In genomic region chr5:144231410-144231809, GRCm38 (mm10) we compare ENCODE assay signal across 14 mouse cellular contexts. TPM values are rescaled to one million over a fixed set of nuclear protein-coding genes. Genes with fewer than 3 reads are reported as not detected.
DNase-seq lines count a peak whose midpoint lies in the region; ATAC-seq and TF ChIP-seq lines count a peak whose summit lies in the region.
"Had no signal": no experiment of that assay in that cellular context is flagged by ENCODE, and none has a peak within 500 bp of the region (broad histone marks: within the 10 kb centered on the region; RNA-seq: fewer than 3 reads in every experiment).

No protein-coding gene starts in this region.

- no peaks in the 10 kb centered on the region for H3K4me1 ChIP-seq in intestine, postnatal 0 days (replicated peaks; ENCODE audit: control insufficient read depth, insufficient read depth, low read length)
- H3K4me1 ChIP-seq in intestine, embryonic 15.5 days (replicated peaks): no peaks in the 10 kb centered on the region
- peaks cover 8% of the 10 kb centered on the region for H3K4me1 ChIP-seq in E14TG2a.4 (replicated peaks; ENCODE audit: low read depth, low read length)
- H3K4me1 ChIP-seq in embryonic facial prominence, embryonic 10.5 days: no peaks in the 10 kb centered on the region
- H3K4me1 ChIP-seq: embryonic facial prominence, embryonic 13.5 days had no signal

- no peaks in the 10 kb centered on the region for H3K27me3 ChIP-seq in intestine, postnatal 0 days (replicated peaks; ENCODE audit: control insufficient read depth, insufficient read depth, low read length)
- H3K27me3 ChIP-seq in intestine, embryonic 15.5 days (replicated peaks): no peaks in the 10 kb centered on the region
- no peaks in the 10 kb centered on the region for H3K27me3 ChIP-seq in E14TG2a.4 (ENCODE audit: insufficient read depth, low read length)
- H3K27me3 ChIP-seq in embryonic facial prominence, embryonic 10.5 days (replicated peaks; ENCODE audit: low read depth, poor library complexity, severe bottlenecking): no peaks in the 10 kb centered on the region
- H3K27me3 ChIP-seq: embryonic facial prominence, embryonic 13.5 days had no signal

- ATAC-seq in intestine, postnatal 0 days: no peak
- ATAC-seq in intestine, embryonic 15.5 days: no peak

- peak; percentile 64 for DNase-seq in 3T3-L1 (ENCODE audit: low read depth, low spot score)
- DNase-seq in induced T-regulatory cell, adult 2 months (ENCODE audit: low read depth): peak; percentile 69
- DNase-seq in embryonic facial prominence, embryonic 10.5 days (ENCODE audit: low spot score): no peak
- DNase-seq in right cerebral cortex, postnatal 36 days (ENCODE audit: low spot score in 2 of 2): no peak
- DNase-seq in urinary bladder, postnatal 4 days (ENCODE audit: low spot score in 2 of 2): no peak
- DNase-seq: adrenal gland, adult 2 months; heart, postnatal 36 days; kidney, postnatal 25 days; right cerebral cortex, postnatal 14 days had no signal

- peak; percentile 74 for TF ChIP-seq CTCF in intestine, postnatal 0 days (IDR thresholded peaks at IDR 0.05; ENCODE audit: low read depth)
- TF ChIP-seq CTCF in E14TG2a.4 (conservative IDR thresholded peaks at IDR 0.05; ENCODE audit: low read length): 0 out of 2 replicates have a peak, but pooled peaks have one; percentile 6

- H3K9me3 ChIP-seq in intestine, postnatal 0 days (ENCODE audit: control insufficient read depth): no peaks in the 10 kb centered on the region
- no peaks in the 10 kb centered on the region for H3K9me3 ChIP-seq in intestine, embryonic 15.5 days
- peaks cover 31% of the 10 kb centered on the region for H3K9me3 ChIP-seq in E14TG2a.4 (ENCODE audit: low read length)
- H3K9me3 ChIP-seq in embryonic facial prominence, embryonic 10.5 days: peaks cover 3% of the 10 kb centered on the region; the same call in 1 of the 2 replicates
- H3K9me3 ChIP-seq: embryonic facial prominence, embryonic 13.5 days; G1E had no signal

- 80% methylated on average over 1 of the region's 1 CpGs for WGBS in intestine, postnatal 0 days
- 71% methylated on average over 1 of the region's 1 CpGs for WGBS in intestine, embryonic 15.5 days
- WGBS in embryonic facial prominence, embryonic 10.5 days: 59% methylated on average over 1 of the region's 1 CpGs

- no peak overlapping the region for H3K27ac ChIP-seq in intestine, postnatal 0 days (ENCODE audit: low read depth, low read length)
- H3K27ac ChIP-seq in intestine, embryonic 15.5 days: no peak overlapping the region
- H3K27ac ChIP-seq in embryonic facial prominence, embryonic 10.5 days (replicated peaks): no peak overlapping the region
- H3K27ac ChIP-seq: embryonic facial prominence, embryonic 13.5 days had no signal

- H3K4me3 ChIP-seq in intestine, postnatal 0 days (ENCODE audit: low read depth, low read length): no peak overlapping the region
- no peak overlapping the region for H3K4me3 ChIP-seq in intestine, embryonic 15.5 days (replicated peaks)
- no peak overlapping the region for H3K4me3 ChIP-seq in E14TG2a.4 (replicated peaks; ENCODE audit: low read length)
- H3K4me3 ChIP-seq in embryonic facial prominence, embryonic 10.5 days: no peak overlapping the region
- H3K4me3 ChIP-seq: embryonic facial prominence, embryonic 13.5 days had no signal

- no peak overlapping the region for H3K9ac ChIP-seq in intestine, postnatal 0 days (ENCODE audit: low read depth, low read length)
- no peak overlapping the region for H3K9ac ChIP-seq in intestine, embryonic 15.5 days
- H3K9ac ChIP-seq: embryonic facial prominence, embryonic 13.5 days had no signal

- H3K36me3 ChIP-seq in intestine, postnatal 0 days (ENCODE audit: control insufficient read depth, insufficient read depth): no peaks in the 10 kb centered on the region
- H3K36me3 ChIP-seq in intestine, embryonic 15.5 days: no peaks in the 10 kb centered on the region
- no peaks in the 10 kb centered on the region for H3K36me3 ChIP-seq in E14TG2a.4 (ENCODE audit: insufficient read depth, low read length)
- no peaks in the 10 kb centered on the region for H3K36me3 ChIP-seq in embryonic facial prominence, embryonic 10.5 days (replicated peaks)
- H3K36me3 ChIP-seq: embryonic facial prominence, embryonic 13.5 days; G1E had no signal

- H3K4me2 ChIP-seq in intestine, postnatal 0 days (replicated peaks; ENCODE audit: low read depth): no peak overlapping the region
- no peak overlapping the region for H3K4me2 ChIP-seq in intestine, embryonic 15.5 days (replicated peaks)
- H3K4me2 ChIP-seq: embryonic facial prominence, embryonic 13.5 days had no signal

RNA-seq across cellular contexts. Expression of gene Tecpr1, which starts 8.0 kb away (rescaled TPM):
- 10.7 and 12.5 TPM in 2 replicates for polyA plus RNA-seq in intestine, postnatal 0 days (2015; fragmentation: Nextera tagmentation; extraction: Ambion mirVana)
- 17.3 and 19.9 TPM in 2 replicates for polyA plus RNA-seq in intestine, embryonic 15.5 days (2015; fragmentation: Nextera tagmentation; extraction: Ambion mirVana)
- polyA plus RNA-seq in embryonic facial prominence, embryonic 10.5 days (2016; fragmentation: Nextera tagmentation; extraction: Ambion mirVana): 19.3 and 21.1 TPM in 2 replicates

RNA-seq across cellular contexts. Expression of gene Bri3, which starts 12.8 kb away (rescaled TPM):
- 313 and 341 TPM in 2 replicates for polyA plus RNA-seq in intestine, postnatal 0 days (2015; fragmentation: Nextera tagmentation; extraction: Ambion mirVana)
- 130 and 133 TPM in 2 replicates for polyA plus RNA-seq in intestine, embryonic 15.5 days (2015; fragmentation: Nextera tagmentation; extraction: Ambion mirVana)
- polyA plus RNA-seq in embryonic facial prominence, embryonic 10.5 days (2016; fragmentation: Nextera tagmentation; extraction: Ambion mirVana): 119 and 124 TPM in 2 replicates

RNA-seq across cellular contexts. Expression of gene Bhlha15, which starts 41.3 kb away (rescaled TPM):
- 0.13 and 0.16 TPM in 2 replicates for polyA plus RNA-seq in intestine, postnatal 0 days (2015; fragmentation: Nextera tagmentation; extraction: Ambion mirVana)
- 7.6 and 15.3 TPM in 2 replicates for polyA plus RNA-seq in intestine, embryonic 15.5 days (2015; fragmentation: Nextera tagmentation; extraction: Ambion mirVana)
- 0.16 and 0.35 TPM in 2 replicates for polyA plus RNA-seq in embryonic facial prominence, embryonic 10.5 days (2016; fragmentation: Nextera tagmentation; extraction: Ambion mirVana)

Comparison
In these comparisons a context has a peak if more than half of its experiments do, and no peak if none do; other contexts are left out.
1. DNase-seq: peak in 3T3-L1 (single experiment) and induced T-regulatory cell, adult 2 months (single experiment); none in embryonic facial prominence, embryonic 10.5 days (single experiment), right cerebral cortex, postnatal 36 days (0 of 2) and urinary bladder, postnatal 4 days (0 of 2).